Mouse (Mus musculus) gastrocnemius, postnatal 4 days (tissue): Measurements from ENCODE around the gene Uhrf1. TPM values are rescaled to one million over a fixed set of nuclear protein-coding genes. Genes with fewer than 3 reads are reported as not detected.
A peak's percentile ranks its signal among the peaks of the same experiment; 100 is the strongest.

Experiments used
- DNase-seq, 2 experiments: peaks; one replicate each; pipeline ENCODE4 v3.0.0; 2021 to 2022; ENCODE audit warnings: low spot score in 2 of 2, mixed read lengths in 2 of 2
- total RNA-seq, 2 experiments: library from RNA; stranded (reverse); gene quantifications; 2 replicates each; pipeline ENCODE4 v1.2.3; 2021

Uhrf1 gene
- total RNA-seq, 2 experiments from 2014 or later = 39.7 to 41.6 TPM

GRCm38 (mm10) chr17:56273986-56274385 lies 29.1 kb upstream of the Uhrf1 start:
- no peak for DNase-seq

- no peak for DNase-seq
Observed at GRCm38 (mm10) chr17:56275842-56276480, 27.2 kb upstream of the Uhrf1 start.

- peak; percentile 75 to 88 for DNase-seq
Observed at GRCm38 (mm10) chr17:56276643-56277566, 26.2 kb upstream of the Uhrf1 start, which contains the start of gene Ticam1. Ticam1 (minus strand) TSS chr17:56276786.

GRCm38 (mm10) chr17:56277567-56277893 lies 25.6 kb upstream of the Uhrf1 start:
- no peak for DNase-seq

- no peak for DNase-seq
Observed at GRCm38 (mm10) chr17:56278340-56278739, 24.8 kb upstream of the Uhrf1 start.

- no peak for DNase-seq
Observed at GRCm38 (mm10) chr17:56279481-56280155, 23.5 kb upstream of the Uhrf1 start.

- no peak for DNase-seq
Observed at GRCm38 (mm10) chr17:56281193-56281592, 21.9 kb upstream of the Uhrf1 start.

GRCm38 (mm10) chr17:56282802-56283201 lies 20.3 kb upstream of the Uhrf1 start:
- DNase-seq = no peak

GRCm38 (mm10) chr17:56283316-56283715 lies 19.8 kb upstream of the Uhrf1 start:
- DNase-seq = no peak

- DNase-seq = no peak
Observed at GRCm38 (mm10) chr17:56285995-56286394, 17.1 kb upstream of the Uhrf1 start.

GRCm38 (mm10) chr17:56287830-56288229 lies 15.3 kb upstream of the Uhrf1 start:
- no peak for DNase-seq

GRCm38 (mm10) chr17:56288866-56289265 lies 14.3 kb upstream of the Uhrf1 start:
- no peak for DNase-seq

- peak in 1 of 2 experiments; percentile 75 for DNase-seq
Observed at GRCm38 (mm10) chr17:56289371-56290331, 13.5 kb upstream of the Uhrf1 start.

- peak; percentile 96 to 97 for DNase-seq
Observed at GRCm38 (mm10) chr17:56290388-56291170, 12.5 kb upstream of the Uhrf1 start.

GRCm38 (mm10) chr17:56291171-56291511 lies 12.0 kb upstream of the Uhrf1 start:
- peak; percentile 87 to 90 for DNase-seq

GRCm38 (mm10) chr17:56291826-56292475 lies 11.2 kb upstream of the Uhrf1 start:
- DNase-seq = no peak

- DNase-seq = no peak
Observed at GRCm38 (mm10) chr17:56292531-56293222, 10.4 kb upstream of the Uhrf1 start, which contains the start of gene Plin3. Plin3 (minus strand) TSS chr17:56292873.

- no peak for DNase-seq
Observed at GRCm38 (mm10) chr17:56293291-56293690, 9.8 kb upstream of the Uhrf1 start.

- no peak for DNase-seq
Observed at GRCm38 (mm10) chr17:56294241-56294640, 8.9 kb upstream of the Uhrf1 start.
